Mouse (Mus musculus) v-Abl transformed pro-B cells (cell line): ENCODE results near the gene Vmn1r76.

Experiments
- in situ Hi-C, 2 experiments: fragments of 400-800 bp; cut with MboI; formaldehyde crosslinking; loops; one replicate each; pipeline ENCODE4 v1.15.1; 2025; ENCODE audit not compliant: unreplicated experiment in 2 of 2

Gene Vmn1r76

GRCm38 (mm10) chr7:11938113-11938512, at the start of gene Vmn1r76:
TSS of gene Vmn1r76 (minus strand) at chr7:11938213.
- in situ Hi-C loops = no loop called here

- in situ Hi-C loops = no loop called here
Observed at GRCm38 (mm10) chr7:11972611-11973010, 34.6 kb upstream of the Vmn1r76 start.

- in situ Hi-C loops = no loop called here
Observed at GRCm38 (mm10) chr7:11947991-11948390, 10.0 kb upstream of the Vmn1r76 start.

GRCm38 (mm10) chr7:11874330-11874729, 63.7 kb downstream of the Vmn1r76 start, which contains the start of gene Vmn1r75:
TSS of gene Vmn1r75 (plus strand) at chr7:11874630.
- in situ Hi-C loops = no loop called here
